Mouse (Mus musculus): ENCODE results near the gene Morn4.

Morn4 gene

DNA sequence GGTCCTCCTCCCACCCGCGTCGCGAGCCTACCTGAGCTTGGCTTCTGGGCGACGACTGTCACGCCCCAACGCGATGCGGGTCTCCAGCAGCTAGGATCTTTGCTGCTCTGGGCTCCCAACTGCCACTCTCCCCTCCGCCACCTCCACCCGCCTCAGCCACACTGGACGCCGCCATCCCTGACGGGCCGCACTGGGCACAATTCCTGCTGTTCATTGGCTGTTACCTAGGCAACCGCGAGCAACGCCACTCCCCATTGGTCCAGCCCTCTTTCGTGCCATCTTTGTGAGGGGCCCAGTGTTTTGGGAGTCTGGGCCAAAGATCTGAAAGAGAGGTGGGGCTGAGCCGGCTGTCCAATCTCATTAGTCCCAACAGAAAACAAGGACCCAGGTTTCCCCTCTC lies at the start of gene Morn4:
TSS of gene Morn4 (minus strand) at position 192 of the 400 bp plus-strand sequence.
- DNase-seq (ENCODE audit: extremely low spot score, low read depth, low spot score) = peak; percentile 81

DNA sequence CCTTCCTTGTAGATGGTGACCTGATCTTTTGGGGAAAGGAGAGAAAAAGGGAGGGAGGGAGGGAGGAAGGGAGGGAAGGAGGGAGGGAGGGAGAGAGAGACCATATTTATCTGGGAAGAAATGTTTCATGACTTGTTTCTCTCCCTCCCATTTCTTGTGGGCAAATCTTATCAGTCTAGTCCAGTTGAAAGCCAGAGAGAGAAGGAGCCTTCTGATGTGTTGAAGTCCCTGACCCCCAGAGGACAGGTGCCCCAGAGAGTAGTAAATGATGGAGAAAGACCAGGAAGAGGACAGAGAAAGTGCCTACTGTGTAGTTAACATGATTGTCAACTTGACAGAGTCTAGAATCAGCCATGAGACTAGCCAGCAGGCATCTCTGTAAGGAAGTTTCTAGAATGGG lies 48.9 kb upstream of the Morn4 start:
- no peak for DNase-seq (ENCODE audit: extremely low spot score, low read depth, low spot score)

DNA sequence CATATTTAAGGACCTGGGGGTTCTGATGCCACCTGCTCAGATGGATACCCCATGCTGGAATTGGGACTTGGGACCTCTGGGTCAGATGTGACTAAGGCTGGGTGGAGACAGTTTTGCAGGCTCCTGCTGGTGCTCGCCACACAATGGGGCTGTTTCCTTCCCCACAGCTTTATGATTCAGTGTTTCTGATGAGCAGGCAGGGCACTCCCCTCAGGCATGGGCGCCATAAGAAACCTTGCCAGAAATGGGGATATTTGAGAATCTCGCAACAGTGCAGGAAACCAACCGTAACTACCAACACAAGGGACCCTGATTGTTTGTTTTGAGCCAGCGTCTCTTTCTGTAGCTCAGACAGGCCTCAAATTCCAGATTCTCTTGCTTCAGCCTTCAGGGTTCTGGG lies 44.9 kb upstream of the Morn4 start:
- no peak for DNase-seq (ENCODE audit: extremely low spot score, low read depth, low spot score)

DNA sequence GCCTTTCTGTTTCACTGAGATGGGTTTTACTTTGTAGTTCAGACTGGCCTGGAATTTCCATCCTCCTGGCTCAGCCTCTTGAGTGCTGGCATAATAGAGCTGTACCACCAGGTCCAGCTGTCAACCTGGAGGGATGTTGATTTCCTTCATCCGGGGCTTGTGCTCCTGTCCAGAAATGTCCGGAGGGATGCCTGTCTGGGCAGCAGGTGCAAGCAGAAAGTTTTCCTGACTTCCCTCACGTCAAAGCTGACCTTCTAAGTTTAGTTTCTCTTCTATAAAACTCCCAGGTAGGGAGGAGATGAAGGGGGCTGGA lies 44.1 kb upstream of the Morn4 start:
- DNase-seq (ENCODE audit: extremely low spot score, low read depth, low spot score) = no peak

DNA sequence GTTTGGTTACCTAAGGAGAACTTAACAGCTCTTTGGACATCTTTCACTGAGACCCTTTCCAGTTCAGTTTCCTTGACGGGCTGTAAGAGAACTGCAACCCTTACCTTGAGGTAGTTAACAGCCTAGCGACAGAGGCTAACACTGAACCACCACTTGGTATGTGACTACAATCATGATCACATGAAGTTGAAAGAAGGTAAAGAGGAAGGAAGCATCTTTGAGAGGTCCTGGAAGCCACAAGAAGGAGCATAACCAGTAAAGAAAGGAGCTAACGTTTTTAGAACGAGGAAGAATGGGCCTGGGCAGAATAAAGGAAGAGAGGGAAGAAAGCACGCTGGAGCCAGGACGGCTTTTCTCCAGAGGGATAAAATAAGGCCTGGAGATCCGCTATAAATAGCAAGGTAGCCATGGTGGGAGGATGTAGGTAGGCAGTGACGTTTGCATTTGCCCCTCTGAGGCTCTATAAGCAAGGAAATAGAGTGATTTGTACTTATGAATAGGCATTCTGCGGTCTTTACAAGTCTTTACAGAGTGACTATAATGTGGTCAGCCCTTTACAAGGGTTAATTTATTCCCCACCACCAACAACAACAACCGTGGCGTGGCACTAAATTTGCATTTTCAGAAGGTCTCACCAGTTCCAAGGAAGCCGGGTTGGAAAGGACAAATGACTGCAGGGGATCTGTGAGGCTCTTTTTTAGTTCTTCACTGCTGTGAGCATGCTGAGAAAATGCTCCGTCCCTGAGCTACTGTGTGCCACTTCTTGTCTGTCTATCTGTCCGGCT lies 43.5 kb upstream of the Morn4 start:
- no peak for DNase-seq (ENCODE audit: extremely low spot score, low read depth, low spot score)

DNA sequence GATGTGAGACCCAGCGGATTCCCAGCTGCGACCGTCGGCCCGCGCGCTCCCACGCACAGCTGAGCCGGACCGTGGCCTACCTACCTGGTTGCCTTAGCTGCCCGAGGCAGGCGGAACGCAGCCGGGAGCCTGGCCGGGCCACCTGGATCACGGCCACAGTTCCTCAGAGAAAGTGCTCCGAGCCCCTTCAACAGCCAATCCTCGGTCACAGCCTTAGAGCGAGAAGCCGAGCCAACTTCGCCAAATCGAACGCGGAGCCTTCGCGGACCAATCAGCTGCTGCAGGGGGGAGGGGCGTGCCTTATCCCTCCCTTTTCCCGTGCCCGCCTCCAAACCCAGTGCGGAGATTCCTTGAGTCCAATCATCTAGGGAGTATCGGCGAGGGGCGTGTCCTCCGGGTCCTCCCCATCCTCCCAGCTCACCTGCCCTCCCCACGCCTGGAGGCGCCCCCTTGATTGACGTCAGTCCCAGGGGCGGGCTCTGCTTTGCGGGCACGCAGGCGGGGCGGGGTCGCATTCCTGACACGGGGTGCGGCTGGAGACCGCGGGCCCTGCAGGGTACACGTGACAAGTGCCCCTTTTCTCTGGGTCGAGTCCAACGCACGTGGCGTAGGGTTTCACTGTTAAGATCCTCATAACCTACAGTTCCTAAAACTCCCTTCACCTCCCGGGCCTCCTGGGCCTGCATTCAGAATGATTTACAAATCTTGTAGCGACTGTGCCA lies 42.8 kb upstream of the Morn4 start, which contains the start of gene Avpi1:
TSS of gene Avpi1 (minus strand) at position 273 of the 722 bp plus-strand sequence.
- peak; percentile 93 for DNase-seq (ENCODE audit: extremely low spot score, low read depth, low spot score)

DNA sequence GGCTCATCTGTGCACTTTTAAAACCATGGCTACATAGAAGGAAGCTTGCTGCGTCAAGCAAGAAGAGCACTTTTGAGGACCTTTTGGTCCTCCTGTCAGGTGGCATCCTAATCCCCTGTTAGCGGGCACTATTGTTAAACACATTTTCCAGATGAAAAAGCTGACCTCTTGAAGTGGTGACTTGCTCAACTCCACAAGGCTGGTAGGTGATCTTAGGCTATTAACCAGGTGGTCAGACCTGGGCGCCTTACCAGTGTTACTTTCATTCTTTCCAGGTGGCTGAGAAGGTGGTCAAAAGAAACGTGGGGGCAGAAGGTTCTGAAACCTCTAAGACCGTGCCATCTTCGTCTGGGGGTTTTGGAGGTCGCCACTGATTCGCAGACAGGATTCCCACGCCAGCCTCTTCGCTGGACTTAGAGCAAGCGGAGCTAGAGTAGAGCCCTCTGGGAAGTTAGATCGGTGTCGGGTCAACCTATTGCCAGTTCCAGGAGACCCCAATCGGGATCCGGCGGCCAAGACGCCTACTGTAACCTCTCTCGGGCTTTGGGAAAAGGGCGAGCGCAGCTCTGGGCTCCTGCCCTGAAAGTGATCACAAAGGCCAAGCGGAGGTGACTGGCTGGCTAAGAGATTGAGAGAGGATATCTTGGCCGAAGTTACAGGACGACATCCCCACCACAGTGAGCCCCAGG lies 42.0 kb upstream of the Morn4 start:
- no peak for DNase-seq (ENCODE audit: extremely low spot score, low read depth, low spot score)

DNA sequence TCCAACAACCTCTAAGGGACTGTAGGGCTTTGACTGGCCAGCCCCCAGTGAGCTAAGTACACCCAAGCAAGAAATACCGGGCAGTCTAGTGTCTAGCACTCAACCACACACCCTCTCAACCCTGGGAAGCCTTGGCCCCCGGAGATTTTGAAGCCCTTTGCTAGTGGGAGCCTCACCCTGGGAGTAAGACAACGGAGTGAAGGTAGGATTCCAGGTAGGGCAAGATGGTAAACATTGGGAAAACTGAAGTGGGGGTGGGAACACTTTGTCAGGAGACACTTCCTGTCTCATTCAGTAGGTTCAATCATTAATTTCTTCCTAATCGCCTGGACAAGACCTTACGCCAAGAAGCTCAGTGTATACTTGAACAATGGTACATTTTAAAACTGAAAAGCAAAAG lies 40.9 kb upstream of the Morn4 start:
- DNase-seq (ENCODE audit: extremely low spot score, low read depth, low spot score) = no peak

DNA sequence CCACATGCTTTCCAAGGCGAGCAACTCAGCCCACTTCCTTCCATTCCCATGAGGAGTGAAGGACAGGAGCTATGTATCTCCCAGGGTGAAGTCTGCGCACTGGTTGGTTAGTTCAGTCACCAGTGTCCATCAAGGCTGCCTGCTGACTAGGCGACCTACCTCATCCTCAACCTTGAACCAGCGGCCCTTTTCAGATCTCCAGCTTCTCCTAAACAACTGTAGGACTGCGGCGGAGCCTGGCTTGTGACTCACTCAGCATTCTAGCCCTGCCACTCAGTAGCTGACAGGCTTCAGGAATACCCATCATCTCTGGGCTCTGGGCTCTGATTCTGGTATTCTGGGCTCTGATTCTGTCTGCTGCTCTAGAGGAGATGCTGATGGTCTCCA lies 40.1 kb upstream of the Morn4 start:
- DNase-seq (ENCODE audit: extremely low spot score, low read depth, low spot score) = no peak

DNA sequence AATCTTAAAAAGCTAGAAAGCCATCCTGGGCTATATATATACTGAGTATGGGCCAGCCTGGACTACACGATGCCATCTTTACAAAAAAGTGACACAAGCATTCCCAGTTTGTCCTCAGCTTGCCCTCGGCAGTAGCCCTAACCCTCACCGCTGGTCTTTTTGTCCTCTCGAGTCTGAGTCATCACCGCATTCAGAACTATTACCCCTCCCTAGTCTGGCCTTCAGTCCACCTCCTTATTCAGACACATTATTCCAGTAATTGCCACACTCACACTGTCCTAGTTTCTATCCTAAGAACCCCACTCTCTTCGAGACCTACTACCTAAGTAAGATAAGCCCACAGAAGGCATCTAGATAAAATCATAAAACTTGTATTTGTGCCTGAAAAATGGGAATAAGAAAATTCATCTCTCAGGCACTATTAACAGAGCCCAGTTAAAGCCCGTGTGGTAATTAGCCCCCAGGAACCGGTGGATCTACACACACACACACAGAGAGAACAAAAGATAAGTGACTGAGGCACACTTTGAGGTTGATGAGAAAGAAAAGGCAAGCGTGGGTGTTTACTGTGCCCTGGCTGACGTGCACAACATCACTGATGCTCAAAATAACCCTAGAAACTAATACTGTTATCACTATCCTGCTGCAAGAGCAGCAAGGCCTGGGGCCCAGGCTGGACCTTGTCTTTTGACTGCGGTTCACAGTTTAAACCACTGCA lies 39.5 kb upstream of the Morn4 start:
- no peak for DNase-seq (ENCODE audit: extremely low spot score, low read depth, low spot score)

DNA sequence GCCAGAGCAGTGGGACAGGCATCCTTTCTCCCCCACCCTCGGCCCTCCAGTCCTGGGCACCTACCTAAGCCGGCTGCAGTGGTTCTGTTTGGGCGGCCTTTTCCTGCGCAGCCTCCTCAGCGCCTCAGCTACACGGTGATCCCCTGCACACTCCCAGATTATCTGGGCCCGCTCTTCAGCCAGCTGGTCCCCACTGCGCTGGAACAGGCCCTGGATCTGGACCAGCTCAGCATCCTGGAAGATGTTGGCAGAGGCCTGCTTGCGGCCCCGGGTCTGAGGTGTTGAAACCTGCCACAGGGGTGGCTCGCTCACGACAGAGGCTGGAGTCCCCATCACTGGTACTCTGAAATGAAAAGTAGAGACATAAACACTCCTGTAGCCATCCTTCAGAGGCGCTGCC lies 38.5 kb upstream of the Morn4 start:
- DNase-seq (ENCODE audit: extremely low spot score, low read depth, low spot score) = no peak

DNA sequence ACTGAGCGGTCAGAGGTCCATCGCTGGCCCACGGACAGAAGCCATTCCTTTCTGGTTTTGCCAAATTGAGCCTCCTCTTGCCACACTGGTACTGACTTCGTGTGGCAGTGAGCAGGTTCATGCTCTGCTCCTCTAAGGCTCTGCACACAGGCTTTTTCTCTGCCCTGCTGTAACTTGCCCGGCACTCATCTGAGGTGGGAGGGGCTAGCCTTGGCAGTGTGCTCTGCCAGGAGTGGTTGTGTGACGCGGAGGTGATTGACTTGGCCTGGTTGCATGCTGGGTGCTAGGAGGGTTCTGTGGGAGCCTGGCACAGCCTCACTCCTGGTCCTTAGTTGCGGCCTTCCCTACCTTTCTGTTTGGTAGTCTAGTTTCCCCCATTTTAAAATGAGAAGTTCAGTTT lies 34.3 kb upstream of the Morn4 start:
- no peak for DNase-seq (ENCODE audit: extremely low spot score, low read depth, low spot score)

DNA sequence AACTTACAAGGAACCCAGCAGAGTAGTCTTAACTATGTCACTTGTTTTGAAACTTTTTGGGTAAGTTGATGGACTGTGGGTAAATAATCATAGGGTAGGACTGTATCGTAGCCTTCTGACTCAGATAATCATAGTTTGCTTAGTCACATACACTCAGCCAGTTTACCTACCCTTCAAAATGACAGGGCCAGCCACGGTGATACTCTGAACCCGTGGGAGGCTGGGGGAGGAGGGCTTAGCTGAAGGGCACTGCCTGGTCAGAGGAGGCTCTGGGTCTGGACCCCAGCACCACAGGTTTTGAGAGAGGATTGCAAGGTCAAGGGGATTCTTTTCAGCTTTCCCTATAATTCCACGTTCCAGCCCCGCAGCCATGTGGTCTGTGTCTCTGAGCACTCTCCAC lies 32.4 kb upstream of the Morn4 start:
- DNase-seq (ENCODE audit: extremely low spot score, low read depth, low spot score) = no peak

DNA sequence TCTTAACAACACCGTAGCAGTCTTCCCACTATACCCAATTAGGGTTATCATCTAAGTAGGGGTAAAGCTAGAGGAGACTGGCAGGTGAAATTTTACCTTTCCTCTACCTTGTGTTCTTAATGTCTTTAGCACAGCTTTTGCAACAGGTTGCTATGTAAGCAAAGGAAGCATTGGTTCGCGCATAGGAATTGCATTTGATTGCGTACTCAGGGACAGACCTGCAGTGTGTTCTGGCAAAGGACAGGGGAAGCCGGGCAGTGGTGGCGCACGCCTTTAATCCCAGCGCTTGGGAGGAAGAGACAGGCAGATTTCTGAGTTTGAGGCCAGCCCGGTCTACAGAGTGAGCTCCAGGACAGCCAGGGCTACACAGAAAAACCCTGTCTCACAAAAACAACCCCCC lies 32.0 kb upstream of the Morn4 start:
- DNase-seq (ENCODE audit: extremely low spot score, low read depth, low spot score) = no peak

DNA sequence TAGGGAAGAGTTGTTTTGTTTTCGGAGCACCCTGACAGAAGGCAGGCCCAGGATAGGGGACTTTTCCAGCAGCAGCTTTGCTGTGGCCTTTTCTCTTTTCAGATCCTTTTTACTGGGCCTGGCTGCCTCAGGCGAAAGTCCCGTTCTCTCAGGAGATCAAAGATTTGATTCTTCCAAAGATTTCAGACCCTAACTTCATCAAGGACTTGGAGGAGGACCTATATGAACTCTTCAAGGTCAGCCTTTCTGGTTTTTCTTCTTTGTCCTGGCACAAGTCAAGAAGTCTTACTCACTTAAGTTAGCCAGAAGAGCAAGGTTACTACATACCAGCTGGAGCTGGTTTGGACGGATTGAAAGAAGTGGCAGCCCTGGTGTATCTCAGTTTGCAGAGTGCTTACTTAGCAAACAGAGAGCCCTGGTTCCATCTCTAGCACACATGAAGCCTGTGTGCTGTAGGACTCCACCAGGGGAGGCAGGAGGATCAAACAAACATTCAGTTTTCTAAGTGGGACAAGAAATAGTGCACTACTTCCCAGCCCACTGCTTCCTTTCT lies 29.7 kb upstream of the Morn4 start:
- DNase-seq (ENCODE audit: extremely low spot score, low read depth, low spot score) = no peak

DNA sequence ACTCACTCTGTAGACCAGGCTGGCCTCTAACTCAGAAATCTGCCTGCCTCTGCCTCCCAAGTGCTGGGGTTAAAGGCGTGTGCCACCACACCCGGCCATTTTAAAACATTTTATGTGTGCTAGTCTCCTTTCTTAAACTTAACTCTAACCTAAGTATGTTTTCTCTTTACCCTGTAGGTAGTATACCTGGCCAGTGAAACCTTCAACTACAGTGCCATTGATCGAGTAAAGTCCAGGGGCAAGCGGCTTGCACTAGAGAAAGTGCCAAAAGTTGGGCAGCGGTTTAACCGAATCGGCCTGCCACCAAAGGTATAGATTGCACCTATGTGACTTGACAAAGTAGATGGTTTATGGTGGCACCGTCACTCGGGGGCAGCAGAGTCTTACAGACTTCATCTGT lies 18.5 kb upstream of the Morn4 start:
- no peak for DNase-seq (ENCODE audit: extremely low spot score, low read depth, low spot score)

DNA sequence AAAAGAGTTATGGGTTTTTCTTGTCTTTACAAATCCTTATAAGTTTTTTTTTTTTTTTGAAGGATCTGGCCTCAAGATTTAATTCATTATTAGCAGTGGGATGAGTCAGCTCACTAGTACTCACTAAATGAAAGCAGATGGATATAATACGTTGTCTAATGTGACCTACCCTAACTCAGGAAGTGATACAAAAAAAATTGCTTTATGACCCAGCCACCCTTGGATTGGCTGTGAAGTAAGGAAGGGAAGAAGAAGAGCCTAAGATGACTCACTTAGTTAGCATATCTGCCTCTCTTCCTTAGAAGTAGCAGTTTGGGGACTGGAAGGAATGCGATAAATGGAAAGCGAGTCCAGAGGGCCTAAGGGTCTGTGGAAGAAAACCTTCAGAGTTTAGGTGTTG lies 13.2 kb upstream of the Morn4 start:
- no peak for DNase-seq (ENCODE audit: extremely low spot score, low read depth, low spot score)

DNA sequence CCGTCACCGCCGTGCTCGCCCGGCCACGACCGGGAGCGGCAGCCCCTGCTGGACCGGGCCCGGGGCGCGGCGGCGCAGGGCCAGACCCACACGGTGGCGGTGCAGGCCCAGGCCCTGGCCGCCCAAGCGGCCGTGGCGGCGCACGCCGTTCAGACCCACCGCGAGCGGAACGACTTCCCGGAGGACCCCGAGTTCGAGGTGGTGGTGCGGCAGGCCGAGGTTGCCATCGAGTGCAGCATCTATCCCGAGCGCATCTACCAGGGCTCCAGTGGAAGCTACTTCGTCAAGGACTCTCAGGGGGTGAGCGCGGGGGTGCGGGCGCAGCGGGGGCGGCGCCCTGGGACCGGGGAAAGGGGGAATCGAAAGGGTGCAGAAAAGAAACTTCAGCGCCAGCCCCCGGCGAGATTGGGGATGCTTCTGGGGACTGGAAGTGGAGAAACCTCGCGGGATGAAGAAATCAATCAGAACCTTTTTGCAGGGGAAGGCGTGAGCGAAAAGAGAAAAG lies 4.5 kb upstream of the Morn4 start:
- DNase-seq (ENCODE audit: extremely low spot score, low read depth, low spot score) = no peak

DNA sequence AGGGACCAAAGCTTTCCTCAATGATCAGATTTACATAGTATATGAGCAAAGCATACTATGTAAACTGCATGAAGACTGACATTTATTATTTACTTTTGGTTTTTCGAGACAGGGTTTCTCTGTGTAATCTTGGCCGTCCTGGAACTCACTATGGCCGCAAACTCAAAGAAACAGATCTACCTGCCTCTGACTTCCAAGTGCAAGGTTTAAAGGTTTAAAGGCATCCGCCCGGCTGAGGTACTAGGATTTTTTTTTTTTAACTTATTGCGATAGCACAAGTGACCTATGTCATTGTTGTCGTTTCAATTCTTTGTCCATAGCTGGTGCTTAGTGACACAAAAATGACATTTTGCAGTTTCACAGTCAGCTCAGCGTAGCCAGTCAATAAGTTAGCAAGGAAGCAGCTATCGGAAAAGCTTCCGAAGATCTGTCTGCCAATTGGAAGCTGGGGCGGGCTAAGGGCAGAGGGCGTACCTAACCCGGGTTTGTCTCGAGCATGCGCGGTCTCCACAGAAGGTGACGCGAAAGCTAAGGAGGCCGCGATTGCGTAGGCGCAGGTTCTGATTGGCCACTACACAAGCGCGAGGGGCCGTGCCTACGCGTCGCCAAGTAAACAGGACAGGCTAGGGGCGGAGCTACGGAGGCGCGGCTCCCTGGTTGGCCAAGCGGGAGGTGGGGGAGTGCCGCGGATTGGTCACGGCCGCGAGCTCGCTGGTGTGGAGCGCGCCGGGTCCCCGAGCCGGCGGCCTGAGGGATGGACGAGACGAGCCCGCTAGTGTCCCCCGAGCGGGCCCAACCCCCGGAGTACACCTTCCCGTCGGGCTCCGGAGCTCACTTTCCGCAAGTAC lies 3.8 kb upstream of the Morn4 start, which contains the start of gene Pi4k2a:
TSS of gene Pi4k2a (plus strand) at position 723 of the 848 bp plus-strand sequence.
- peak; percentile 93 for DNase-seq (ENCODE audit: extremely low spot score, low read depth, low spot score)

Data from hindlimb bud, embryonic 11.5 days (tissue).